Mouse (Mus musculus) ZHBTc4 (cell line): ENCODE results near the gene Arl14ep.

Experiments
- DNase-seq: peaks from one replicate; pipeline ENCODE4 v3.0.0-alpha.2; 2011; ENCODE audit warnings: low read depth, low spot score

The Arl14ep gene

DNA sequence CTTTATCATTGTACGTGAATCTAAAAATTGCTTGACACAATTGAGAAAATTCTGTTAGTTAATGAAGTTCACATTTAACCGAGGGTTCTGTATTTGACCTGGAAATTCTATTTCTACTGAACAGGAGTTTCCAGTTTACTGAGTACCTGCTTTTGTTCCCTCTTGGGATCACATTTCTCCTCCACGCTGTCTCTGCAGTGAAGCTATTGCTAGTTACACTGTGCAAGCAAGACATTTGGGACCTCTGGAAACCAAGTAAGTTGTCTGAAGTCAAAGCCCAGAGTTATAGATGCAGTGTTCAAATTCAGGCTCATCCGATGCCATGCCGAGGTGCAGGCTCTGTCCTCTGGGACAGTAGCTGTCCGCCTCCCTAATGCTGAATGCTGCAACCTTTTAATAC lies 19.2 kb downstream of the Arl14ep start:
- no peak for DNase-seq

DNA sequence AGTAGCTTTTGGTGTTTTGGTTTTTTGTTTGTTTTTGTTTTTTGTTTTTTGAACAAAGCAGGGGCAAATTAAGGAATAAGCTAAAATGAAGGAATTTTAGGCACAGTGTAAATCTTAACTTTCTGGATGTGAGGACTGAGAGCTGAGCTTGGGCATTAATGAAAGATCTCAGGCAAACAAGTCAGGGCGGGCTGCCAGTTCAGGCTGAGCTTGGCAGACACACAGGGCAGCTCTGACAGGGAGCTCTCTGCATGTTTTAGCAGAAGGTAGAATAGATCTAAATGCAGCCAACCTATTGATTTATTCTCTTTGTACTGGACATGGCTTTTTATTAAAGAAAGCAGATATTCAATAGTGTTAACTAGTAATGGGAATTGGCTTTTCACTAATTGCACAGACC lies 31.8 kb downstream of the Arl14ep start:
- DNase-seq: no peak

DNA sequence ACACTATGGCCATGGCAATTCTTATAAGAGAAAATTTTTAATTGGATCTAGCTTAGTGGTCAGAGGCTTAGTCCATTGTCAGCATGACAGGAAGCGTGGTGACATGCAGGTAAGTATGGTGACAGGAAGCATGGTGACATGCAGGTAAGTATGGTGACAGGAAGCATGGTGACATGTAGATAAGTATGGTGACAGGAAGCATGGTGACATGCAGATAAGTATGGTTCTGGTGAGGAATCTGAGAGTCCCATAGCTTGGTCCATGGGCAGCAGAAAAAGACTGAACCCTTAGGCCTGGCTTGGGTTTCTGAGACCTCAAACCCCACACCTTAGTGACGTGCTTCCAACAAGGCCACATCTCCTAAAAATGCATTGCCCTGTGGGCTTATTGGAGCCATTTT lies 38.5 kb downstream of the Arl14ep start:
- DNase-seq: no peak

DNA sequence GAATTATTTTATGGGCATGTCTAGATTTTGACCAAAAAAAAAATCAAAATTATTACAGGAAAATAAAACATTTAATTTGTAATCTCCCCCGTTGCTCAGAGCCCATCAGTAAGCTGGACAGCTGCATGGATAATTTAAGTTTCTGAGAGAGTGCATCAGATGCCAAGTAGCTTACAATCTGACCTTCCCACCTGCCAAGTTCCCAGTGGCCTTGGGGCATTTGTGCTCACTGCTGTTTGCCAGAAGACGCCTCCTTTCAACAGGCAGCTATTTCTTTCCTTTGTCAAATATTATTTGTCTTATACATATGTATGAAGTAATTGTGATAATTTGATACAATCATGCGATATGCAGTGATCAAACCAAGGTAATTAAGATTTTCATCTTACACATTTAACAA lies 44.3 kb downstream of the Arl14ep start:
- DNase-seq: no peak
